Mouse (Mus musculus): ENCODE results near the gene Ruvbl1. TPM values are rescaled to one million over a fixed set of nuclear protein-coding genes. Genes with fewer than 3 reads are reported as not detected.

The Ruvbl1 gene
- total RNA-seq, 2 experiments from 2014 or later: 35.0 to 36.0 TPM

- DNase-seq (ENCODE audit: low spot score in 2 of 2): no peak
Observed at GRCm38 (mm10) chr6:88544241-88544640, 79.0 kb downstream of the Ruvbl1 start.

DNA sequence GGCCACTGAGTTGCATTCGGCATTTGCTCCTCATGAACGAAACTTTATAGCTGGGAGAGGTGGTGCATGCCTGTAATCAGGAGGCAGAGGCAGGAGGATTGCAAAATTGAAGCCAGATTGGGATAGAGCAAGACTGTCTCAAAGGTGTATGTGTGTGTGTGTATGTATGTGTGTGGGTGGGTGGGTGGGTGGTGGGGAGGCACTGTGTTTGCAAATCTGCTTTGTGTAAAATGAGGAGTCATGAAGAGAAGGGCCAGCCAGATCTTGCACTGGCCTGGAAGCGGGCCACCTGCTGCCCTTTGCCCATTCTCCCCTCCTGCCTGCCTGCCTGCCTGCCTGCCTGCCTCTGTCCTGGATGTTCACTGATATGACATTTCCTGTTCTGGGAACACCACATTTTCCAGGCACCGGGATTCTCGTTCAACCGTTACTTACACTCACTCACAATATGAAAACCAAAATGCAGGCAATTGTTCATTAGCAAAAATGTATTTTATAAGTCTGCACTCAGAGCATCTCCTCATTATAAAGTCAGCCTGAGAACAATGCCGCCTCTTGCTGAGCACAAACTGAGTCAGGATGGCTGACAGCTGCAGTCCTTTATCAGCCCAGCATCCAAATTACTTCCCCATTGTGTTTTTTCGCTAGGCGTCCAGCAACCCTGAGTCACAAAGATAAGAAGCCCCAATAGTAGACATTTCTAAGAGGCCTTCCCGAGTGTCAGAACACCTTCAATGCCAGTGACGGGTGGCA lies 79.6 kb downstream of the Ruvbl1 start:
- peak in 1 of 2 experiments; percentile 2 for DNase-seq (ENCODE audit: low spot score in 2 of 2)

DNA sequence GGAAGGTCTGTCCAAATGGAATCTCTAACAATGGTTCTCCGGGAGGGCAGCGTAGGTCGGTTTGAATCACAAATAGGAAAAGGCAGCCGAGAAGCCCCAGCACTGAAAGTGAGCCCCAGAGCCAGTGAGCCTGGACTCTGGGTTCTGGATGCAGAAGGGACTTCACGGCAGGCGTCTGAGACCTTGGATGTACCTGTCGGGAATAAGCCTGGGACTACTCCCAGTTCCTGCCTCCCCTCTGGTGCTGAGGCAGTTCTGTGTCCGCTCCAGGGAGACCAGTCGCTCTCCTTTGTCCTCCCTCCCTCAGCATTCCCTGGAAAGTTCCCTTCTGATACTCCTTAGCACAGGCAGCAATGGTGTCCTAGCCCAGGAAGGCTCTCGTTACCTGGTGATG lies 80.2 kb downstream of the Ruvbl1 start:
- peak in 1 of 2 experiments; percentile 7 for DNase-seq (ENCODE audit: low spot score in 2 of 2)

Other genes with a start within 250 kb of the Ruvbl1 start
- gene Dnajb8, start 243.1 kb upstream of the Ruvbl1 start, total RNA-seq (2021): not detected
- gene Eefsec, start 18.9 kb upstream of the Ruvbl1 start, total RNA-seq (2021): 10 to 100 TPM; 13.8 to 14.4 TPM
- gene Sec61a1, start 53.5 kb downstream of the Ruvbl1 start, total RNA-seq (2021): 100 to 1,000 TPM; 117 to 128 TPM
- 10 to 100 TPM; 28.1 to 29.6 TPM for gene Kbtbd12, start 172.5 kb downstream of the Ruvbl1 start, total RNA-seq (2021)

Data from gastrocnemius, postnatal 4 days (tissue).